Mouse (Mus musculus): ENCODE data around the gene Chpt1.
"Not testable (repeated sequence)": the region's sequence is repeated elsewhere in the genome, so short reads cannot be mapped to it uniquely, and the experiment has no call there.

The Chpt1 gene

DNA sequence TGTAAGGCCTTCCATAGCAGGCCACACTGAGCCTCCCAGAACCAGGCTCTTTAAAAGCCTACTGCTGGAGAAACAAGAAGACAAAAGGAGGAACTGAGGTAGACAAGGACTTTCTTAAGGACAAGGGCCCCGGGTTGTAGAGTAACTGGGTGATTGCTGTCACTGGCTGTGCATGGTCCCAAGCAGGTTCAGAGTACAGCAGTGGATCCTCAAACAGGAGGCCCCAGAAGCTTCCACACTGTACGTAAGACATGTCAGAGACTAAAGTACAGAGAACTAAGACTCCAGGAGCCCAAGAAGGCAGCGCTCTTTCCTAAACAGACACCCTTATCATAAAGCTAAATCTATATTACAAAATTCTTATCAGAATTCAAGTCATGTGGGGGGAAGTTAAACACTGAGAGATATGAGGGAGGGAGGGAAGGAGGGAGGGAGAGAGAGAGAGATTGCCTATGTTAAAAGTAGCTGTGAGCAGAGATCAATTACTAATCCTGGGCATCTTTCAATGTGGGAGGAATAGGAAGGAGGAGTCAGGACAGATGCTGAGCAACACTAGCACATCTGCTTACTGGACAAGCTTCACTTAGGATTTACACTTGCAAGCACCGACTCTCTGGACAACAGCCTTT lies 8.8 kb downstream of the Chpt1 start:
- no peak for DNase-seq

DNA sequence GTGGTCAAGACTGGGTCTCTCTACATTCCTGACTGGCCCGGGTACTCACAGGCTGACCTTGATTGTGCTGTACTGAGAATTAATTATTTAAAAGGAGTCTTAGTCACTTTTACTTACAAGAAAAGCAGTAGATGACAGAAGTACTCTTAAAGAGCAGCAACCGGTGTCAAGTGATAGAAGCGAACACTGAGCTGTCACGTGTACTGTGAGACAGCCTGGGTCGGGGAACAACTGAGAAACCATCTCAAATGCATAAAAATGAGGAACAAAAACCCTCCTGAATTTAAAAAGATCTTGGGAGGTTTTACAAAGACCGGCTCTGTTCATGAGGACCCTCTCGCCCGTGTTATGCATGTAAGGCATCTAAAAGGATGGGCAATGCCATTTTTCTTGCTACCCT lies 11.2 kb downstream of the Chpt1 start:
- no peak for DNase-seq

DNA sequence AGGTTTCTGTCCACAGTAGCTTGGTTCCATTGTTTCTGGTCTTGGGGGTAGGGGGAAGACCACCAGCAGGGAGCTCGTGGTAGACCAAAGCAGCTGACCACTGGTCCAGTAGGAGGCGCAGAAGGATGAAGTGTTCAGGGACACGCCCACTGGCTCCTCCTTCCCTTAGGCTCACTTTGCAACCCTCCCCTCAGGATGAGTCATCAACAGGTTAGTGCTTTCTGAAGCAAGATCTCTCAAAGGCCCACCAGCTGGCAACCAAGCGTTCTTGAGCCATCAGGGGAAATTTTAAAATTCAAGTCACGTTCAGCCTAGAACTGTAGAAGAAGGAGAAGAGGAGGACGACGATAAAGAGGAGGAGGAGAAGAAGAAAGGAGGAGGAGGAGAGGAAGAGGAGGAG lies 12.2 kb downstream of the Chpt1 start:
- DNase-seq, result no peak

DNA sequence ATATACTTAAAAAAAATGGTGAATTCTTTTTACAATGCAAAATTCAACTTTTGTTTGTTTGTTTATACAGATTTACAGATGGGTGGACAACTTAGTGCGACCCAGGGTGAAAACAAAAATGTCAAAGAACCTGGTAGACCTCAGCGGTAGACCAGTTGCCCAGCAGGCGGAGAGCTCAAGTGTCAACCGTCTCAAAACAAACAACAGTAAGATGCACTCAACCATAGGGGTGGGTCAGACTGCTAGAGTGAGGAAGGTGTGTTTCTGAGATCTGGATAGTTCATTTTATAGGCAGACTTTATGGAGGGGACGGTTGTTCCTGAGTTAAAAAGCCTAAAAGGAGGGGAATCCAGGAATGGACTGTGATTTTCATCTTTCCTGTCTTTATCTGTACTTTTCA lies 15.2 kb downstream of the Chpt1 start:
- DNase-seq, result no peak

DNA sequence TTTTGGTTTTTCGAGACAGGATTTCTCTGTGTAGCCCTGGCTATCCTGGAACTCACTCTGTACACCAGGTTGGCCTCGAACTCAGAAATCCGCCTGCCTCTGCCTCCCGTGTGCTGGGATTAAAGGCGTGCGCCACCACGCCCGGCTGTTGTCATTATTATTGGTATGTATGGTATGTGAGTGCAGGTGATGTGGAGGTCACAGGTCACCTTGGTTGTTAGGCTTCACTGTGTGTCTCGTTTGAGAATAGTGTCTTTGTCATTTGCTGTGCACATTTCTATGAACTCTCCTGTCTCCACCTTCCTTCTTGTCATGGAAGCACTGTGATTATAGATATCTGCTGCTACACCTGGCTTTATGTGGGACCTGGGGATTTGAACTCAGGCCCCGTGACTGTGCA lies 21.0 kb downstream of the Chpt1 start:
- not testable (repeated sequence) for DNase-seq

DNA sequence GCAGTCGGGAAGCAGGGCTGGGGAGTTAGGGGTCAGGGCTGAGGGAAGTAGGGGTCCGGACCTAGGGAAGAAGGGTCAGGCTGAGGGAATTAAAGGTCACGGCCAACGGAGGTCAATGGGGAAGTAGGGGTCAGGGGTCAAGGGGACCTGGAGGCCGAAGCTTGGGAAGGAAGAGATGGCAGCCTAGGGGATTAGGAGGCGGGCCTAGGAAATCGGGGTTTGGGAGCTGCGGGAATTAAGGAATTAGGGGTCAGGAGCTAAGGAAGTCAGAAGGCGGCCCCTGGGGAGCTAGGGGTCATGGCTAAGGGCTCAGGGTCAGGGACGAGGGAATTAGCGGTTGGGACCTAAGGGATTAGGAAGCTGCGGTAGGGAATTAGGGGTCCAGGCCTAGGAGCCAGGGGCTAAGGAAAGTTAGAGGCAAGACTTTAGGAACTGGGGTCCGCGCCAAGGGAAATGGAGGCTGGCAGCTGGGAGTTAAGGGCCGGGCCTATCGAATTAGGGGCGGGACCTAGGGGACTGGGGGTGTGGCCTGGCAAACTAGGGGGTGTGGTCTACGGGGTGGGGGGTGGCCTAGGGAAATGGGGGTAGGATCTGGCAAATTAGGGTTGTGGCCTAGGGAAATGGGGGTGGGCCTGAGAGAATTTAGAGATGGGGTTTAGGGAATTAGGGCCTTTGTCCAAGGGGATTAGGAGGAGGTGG lies 43.6 kb downstream of the Chpt1 start:
- peak; percentile 17 for DNase-seq

DNA sequence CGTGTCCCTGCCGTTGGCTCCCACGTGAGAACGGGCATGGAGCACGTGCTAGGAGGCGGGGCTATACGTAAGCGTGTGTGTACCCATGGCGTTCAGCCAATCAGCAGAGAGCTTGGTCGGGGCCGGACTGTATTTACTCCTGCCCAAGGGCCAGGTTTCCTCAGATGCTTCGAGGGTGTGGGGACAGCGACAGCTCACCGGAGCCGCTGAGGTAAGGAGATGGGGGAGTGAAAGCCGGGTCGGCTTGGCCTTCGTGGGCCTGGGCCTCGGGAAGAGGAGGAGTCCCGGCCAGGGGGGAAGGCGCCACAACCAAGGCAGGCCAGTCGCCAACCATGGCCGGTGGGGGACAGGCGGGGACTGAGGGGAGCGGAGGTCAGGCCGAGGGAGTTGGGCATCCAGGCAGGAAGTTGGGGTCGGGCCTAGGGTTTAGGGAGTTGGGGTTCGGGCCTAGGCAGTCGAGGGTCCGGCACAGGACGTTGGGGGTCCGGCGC lies 44.3 kb downstream of the Chpt1 start, which contains the start of gene Sycp3:
Gene Sycp3 (plus strand): TSS at position 68 of the 491 bp plus-strand sequence.
- DNase-seq, result peak; percentile 39

DNA sequence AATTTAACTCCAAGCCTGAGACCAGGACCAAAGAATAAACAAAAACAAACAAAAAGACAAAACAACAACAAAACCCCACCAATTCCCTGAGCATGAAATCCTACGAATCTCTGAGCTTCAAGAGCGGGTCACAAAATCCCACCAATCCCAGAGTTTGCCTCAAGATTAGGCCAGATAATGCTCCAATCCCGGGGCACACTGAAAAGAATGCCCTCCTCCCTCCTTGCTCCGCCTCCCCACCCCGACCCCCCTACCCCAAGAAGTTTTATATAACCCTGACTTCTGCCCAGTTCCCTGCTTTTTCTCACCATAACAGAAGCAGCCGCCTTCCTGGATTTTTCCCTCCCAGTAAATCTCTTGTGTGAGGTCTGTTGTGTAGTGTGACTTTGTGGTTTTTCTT lies 46.1 kb downstream of the Chpt1 start:
- no peak for DNase-seq

DNA sequence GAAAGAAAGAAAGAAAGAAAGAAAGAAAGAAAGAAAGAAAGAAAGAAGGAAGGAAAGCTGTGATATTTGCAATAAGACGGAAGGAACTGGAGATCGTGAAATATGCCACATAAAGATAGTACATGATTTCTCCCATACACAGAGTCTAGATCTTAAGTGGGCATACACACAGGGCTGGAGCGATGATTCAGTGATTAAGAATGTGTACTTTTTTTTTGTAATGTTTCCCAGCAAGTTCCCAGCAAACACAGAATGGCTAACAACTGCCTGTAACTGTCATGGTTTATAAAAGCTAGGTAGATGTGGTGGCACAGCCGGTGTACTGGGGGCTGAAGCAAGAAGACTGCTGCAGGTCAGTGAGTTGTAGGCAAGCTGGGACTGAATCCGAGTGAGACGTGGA lies 51.9 kb downstream of the Chpt1 start:
- no peak for DNase-seq

DNA sequence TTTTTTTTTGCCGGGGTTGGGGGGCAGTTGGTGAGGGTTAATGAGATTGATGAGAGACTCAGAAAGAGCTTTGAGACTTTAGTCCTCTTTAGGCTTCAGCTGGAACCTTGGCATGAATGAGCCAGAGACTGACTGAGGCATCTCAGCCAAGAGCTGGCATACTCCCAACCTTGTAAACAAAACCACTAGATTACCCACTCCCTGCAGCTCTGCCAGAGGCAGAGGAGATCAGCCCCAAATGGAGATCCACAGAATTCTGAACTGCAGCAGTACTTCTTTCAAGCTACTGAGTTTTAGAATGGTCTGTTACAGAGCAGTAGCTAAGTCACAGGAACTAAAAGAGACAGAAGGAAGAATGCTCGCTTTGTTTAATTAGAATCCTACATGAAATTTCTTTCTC lies 52.7 kb downstream of the Chpt1 start:
- no peak for DNase-seq

DNA sequence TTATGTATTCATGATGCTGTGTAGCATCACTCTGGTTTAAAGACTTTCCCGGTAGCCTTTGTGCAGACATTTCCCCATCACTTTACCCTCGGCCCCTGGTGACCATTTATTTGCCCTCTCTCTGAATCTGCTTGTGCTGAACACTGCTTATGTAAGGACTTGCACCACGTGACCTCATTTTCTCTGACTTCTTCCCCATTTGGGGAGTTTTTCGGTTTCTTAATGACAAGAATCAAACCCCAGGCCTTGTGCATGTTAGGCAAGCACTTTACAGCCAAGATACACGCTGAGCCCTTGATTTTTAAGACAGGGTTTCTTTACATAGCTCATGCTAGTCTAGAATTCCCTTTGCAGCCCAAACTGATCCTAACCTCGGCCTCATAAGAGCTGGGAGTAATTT lies 62.6 kb downstream of the Chpt1 start:
- DNase-seq, result no peak

DNA sequence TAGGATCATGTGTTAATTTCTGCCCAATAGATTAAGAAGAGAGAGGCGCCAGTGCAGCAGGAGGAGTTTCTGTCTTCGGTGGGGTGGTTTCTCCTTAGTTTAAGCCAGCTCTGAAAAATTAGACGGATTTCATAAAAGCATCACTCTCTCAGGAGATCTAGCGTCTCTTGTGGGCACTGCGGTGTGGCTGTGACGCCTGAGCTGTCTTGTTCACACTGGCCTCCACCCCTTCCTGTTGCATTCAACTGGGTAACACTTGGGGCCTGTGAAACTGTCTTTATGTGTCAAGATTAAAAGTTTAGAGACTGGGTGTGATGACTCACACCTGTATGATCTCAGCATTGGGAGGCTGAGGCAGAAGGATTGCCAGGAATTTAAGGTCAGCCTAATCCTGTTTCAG lies 75.9 kb downstream of the Chpt1 start:
- no peak for DNase-seq

DNA sequence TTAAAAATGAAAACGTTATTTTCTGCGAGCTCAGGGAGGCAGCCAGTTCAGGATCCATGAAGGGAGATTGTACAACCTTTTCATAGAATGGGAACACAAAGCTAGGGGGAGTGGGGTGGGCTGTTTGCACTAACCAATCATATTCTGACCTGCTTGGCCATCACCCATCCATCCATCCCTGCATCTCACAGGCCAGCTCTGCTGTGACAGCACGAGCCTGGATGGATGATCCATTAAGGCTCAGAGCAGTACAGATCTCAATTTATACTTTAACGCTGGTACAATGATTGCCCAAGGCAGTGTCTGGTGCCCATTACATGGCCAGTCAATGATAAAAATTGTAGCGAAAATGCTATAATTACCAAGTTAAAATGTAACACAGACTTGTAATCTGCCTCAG lies 77.0 kb downstream of the Chpt1 start:
- no peak for DNase-seq

DNA sequence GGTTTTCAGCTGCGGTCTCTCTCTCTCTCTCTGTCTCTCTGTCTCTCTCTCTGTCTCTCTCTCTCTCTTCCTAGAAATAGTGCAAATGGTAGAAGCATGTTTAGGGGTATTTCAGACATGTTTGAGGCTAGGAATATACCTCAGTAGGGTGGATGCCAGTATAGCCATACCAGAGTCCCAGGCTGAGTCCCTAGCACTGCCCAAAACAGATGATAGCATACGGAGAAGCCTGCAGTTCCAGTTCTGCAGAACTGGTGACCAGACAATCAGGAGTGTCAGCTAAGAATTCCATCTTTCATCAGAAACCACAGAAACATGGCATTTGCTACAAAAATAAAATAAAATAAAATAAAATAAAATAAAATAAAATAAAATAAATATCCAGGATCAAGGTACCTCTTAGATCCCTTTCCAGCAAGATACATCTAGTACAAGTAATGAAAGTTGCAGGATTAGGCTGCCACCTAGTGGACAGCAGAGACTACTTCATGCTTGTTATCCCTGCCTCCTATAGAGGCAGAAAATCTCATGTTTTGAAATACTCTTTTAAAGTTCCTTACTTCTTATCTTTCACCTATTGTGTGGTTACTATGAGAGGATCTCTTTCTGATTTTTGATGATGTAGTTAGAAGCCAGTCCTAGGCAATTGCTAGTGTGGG lies 77.6 kb downstream of the Chpt1 start:
- DNase-seq, result no peak

DNA sequence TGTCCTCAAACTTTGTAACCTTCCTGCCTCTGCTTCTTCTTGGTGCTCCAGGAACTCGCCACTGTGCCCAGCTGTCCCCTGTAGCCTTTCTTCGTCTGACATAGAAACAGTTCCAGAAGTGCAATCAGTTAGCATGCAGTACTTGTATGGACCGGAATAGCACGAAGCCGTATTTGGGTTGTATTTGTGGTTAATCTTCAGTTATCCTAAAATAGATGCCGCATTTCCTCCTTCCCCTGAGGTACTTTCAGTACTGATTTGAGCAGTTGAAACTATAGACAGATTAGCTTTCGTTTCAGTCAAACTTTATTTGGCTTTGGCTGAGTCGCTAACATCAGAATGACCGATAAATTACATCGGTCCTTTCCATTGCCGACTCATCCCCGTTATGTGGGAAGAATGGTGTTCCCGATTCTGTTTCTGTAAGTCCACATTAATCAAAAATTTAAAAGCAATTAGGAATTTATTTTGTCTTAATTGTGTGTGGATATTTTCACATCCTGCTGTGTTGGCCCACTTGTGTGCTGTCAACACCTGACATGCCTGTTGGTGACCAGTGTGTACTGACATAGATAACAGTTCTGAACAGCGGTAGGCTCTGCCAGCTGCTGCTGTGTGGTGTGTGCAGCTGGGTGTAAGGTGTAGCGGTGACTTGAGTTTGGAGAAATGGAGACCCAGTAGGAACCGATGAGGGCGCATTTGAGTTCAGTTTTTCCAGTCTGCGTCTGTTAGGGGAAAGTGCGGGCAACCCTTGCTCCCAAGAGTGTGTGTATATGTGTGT lies 83.0 kb downstream of the Chpt1 start:
- DNase-seq, result no peak

DNA sequence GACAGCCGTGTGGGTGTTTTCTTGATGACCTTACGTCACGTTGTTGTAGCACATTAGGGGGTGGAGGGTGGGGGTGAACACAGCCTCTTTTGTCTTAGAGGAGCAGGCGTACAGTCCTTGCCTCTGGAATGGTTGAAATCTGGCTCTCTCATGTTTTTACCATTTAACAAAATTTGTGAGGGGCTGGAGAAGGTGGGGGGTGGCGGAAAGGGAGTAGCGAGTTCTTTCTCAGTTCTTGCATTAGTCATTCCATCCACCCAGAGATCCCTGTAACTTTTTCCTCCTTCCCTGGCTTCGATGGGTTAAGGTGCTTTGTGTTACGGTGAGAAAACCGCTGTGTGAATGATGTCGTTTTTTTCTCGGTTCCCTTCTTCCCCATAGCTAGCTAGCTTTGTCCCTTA lies 83.7 kb downstream of the Chpt1 start:
- DNase-seq, result no peak

DNA sequence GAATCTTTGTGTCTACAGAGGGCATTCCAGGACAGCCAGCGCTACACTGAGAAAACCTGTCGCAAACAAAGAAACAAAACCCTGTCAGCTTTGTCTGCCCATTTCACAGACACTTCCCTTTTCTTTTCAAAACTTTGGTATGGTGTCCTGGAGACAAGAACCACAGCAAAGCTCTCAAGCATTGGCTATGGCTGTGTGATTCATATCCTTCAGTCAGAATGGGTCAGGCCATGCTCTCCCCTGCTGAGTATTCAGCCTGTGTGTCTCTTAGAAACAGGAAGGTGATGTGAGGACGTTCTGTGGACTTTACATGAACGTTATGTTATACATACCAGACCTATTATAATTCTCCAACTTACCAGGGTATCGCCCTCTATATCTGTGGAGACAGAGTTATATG lies 86.2 kb downstream of the Chpt1 start:
- no peak for DNase-seq

DNA sequence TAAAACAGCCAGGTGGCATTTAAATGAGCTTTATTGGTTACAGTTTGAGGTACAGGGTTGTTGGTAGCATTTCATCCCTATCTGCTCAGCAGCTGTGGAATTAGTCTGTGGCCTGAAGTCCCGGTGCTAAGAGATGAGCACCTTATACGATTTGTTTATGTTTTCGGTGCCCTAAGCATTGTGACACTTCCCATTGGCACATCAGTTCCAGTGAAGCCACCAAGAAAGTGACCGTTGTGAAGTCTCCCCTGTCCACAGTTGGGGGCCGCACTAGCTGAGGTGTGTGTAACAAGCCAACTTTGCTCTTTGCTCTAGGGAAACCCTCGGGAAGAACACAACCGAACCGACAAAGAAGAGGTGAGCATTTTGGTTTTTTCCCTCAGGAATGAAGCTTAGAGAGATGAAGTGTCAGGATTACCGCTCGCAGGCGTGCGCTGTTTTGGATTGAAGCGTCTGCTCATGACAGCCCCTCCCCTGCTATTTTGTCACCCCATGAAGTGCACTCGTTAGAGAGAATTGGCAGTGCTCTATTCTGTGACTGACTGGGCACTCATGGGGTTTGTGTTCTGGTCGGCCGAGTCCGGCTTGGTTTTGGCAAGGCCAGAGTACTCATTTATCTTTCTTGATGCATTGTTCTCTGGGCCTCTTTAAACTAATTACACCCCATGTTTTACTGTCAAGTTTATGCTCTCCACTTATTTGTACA lies 91.4 kb downstream of the Chpt1 start:
- DNase-seq, result no peak

DNA sequence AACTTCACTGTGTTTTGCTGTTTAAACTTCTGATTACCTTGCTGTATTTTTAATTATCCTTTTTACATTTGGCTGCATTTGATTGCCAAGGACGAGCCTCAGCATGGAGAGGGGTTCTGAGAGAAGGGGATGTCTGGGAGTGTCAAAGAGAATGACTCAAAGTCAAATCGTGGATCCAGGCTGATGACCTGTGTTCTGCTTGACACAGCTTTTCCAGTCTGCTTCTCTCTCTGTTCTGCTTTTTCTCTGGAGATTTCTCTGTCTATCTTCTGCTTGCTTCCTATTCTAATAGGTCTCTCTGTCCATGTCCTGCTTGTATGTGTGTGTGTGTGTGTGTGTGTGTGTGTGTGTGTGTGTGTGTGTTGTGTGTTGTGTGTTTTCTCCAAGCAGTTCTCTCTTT lies 94.1 kb downstream of the Chpt1 start:
- no peak for DNase-seq

DNA sequence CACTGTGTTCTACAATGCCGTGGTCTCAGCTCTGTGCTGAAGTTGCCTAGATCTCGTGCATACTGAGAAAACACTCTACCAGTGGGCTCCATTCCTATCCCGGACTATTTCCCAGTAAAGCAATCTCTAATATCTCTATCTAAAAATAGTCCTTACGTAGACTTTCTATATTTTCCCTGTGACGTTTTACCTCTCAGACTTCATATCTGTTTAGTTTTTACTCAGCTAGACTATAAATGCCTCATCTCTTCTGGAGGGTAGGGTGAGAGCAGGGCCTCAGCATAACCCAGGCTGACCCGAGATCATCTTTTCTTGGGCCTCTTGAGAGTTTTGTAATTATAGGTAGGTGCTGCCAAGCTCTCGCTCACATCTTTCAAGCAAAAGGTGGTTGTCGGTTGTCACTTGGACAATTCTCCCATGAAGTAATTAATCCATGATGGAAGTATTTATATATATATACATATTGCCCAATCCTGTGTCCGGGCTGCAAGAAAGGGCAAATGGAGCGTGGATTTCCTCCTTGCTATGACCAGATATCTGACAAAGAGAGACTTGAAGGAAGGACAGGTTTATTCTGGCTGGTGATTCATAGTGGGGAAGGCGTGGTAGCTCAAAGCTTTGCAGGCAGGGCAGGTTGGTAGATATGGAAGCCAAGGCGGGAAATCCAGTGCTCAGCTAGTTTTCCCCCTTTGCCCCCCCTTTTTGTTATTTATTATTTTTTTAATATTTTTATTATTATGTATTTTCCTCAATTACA lies 95.8 kb downstream of the Chpt1 start:
- no peak for DNase-seq

DNA sequence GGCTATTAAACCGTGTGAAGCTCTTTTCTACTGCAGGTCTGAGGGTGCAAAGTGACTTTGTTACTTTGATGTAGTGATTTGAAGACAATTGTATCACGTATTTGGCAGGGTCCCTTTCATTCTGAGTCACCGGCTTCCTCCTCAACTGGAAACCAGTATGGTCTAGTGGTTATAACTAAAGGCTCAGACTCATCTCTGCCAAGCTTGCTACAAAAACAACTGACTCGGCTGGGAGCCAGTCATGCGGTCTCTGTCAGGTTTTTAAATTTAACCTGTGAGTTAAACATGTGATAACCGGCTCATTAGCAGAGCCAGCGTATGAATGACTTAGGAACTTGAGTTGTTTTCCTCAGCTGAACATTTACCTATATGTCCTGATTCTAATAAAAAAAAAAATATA lies 98.1 kb downstream of the Chpt1 start:
- peak; percentile 27 for DNase-seq

DNA sequence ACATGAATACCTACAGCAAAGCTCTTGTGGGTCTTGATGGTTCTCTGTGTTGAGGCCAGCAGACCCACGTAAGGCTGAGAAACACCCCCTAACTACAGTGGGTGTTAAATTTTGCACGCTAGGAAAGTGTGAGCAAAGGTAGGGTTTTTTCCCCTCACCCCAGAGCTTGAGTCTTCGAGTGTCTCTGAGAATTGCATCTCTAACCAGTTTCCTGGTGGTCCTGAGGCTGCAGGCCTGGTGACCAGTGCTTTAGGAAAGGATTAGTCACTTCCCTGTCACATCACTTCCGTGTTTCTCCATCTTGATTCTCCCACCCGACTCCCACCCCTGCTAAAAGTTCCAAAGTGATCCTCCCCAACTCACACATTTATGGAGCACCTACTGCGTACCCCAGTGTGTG lies 99.7 kb downstream of the Chpt1 start:
- DNase-seq, result no peak
